Mouse (Mus musculus): ENCODE data around the gene Ric8a. TPM values are rescaled to one million over a fixed set of nuclear protein-coding genes. Genes with fewer than 3 reads are reported as not detected.

Ric8a gene
- 100 to 1,000 TPM; 101 to 128 TPM for polyA plus RNA-seq (2017; shearing (Covaris generic))

DNA sequence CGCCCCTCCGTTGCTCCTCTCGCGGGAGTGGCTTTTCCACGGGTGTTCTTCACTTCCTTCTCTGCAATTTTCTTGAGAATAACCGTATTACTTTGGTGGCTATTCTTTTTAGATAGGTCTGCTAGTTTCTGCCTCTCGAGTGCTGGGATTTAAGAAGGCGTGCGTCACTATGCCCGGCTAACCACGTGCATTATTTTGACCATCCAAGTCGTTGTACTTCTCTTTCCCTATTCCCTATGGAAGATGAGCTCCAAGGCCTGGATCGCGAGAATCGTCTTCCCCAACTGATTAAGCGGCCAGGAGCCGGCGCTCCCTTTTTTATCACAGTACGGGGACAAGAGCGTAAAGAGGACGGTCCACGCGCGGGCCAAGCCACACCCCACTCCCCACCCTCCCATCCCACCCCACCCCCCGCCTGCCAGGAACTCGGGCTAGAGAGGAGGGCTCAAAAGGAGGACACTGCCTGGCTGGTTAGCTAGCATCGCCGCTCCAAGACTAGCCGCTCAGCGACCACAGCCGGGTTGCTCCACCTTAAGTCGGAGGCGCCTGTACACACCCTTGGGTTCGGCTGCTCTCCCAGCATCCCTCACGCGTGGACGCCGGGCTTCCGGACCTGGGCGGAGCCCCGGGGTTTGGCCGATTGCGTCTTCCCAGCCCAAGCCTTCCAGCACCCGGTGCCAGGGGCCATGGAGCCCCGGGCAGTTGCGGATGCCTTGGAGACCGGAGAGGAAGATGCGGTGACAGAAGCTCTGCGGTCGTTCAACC is at the start of gene Ric8a:
Gene Ric8a, plus strand, starts transcription at position 173 of the 765 bp plus-strand sequence.

DNA sequence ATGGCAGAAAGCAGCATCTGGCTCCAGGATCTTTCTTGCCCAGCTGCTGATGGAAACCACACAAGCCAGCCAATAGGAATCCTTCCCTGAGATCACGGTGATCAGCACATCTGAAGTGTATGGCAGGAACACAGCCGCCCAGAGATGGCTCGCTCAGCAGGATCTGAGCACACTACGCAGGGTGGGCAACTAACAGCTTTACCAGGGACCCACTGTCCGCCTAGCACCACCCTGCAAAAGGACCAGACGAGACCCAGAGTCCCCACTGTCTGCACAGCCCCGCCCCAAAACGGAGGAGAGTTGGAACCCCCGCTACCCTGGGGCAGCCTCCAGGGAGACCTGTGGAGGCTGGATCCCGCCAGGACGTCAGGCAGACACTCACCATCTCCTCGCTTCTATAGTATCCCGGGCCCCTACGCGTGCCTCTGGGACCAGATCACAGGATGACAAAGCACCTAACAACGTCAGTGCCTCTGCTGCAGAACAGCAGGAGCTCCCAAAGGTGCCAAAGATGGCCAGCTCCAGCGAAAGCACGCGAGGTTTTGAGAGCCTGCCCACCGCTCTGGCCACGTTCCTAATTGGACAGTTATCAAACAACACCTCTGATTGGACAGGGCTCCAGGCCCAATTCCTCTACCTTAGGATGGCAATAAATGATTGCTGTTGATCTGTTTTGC is 35.0 kb upstream of the Ric8a start, which contains the start of gene Zfp941:
Gene Zfp941, minus strand, starts transcription at position 526 of the 677 bp plus-strand sequence.

DNA sequence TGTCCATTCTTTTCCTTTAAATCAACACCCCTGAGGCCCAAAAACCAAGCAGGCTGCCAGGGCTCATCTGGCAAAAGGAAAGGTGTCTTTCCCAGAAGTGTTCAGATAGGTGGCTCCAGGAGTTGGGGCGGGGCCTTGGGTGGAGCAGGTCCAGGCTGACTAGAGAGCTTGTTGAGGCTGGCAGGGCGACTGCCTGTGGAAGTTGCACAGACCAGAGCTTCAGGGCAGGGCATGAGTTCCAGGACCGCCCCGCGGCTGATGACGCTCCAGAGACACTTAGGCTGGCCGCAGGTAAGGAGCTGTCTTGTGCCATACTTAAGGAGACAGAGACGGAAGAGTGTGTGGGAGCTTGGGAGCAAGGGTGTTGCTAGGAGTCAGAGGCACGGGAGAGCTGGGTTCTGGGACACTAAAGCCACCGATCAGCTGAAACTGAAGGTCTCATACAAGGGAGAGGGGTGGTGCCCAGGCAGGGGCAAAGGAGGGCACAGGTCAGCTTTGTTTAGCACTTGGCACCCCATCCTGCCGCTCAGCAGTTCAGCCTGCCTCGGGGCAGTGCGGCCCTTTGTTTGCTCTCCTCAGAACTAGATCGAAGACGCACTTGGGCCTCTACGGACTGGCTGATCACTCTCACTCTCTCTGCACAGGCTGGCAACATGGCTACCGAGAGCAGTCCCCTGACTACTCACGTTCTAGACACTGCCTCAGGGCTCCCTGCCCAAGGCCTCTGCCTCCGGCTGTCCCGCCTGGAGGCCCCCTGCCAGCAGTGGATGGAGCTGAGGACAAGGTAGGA is 21.6 kb upstream of the Ric8a start, which contains the start of gene Urah:
Gene Urah, plus strand, starts transcription at position 51 of the 790 bp plus-strand sequence.

DNA sequence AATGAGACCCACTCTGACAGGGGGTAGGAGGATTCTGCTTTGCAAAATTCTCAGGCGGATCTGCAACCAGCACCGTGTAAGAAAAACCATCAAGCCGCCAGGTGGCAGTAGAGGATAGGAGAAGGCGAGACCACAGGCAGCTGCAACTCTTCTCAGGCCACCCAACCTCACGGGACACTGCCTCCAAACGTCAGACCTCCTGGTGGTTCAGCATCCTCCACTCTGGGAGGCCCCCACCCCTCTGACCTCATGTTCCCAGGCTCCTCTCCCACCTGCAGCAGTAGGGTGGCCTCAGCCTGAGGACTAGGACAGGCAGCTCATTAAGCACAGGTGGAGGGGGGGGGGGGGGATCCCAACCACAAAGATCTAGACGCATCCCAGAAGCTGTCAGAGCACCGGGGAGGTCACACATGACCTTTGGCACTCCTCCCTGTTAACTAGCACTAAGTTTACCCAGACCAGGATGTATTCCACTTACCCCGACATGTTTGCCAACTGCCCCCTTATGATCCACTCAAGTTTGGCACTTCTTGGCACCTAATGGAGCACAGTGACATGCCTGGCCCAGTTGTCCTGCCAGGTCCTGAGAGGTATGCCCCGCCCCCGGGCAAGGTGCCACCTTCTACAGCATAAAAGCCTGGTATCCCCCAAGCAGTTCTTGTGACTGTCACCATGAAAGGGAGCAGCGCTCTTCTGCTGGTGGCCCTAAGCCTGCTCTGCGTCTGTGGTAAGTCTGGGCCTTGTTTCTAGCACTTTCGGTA is 11.7 kb upstream of the Ric8a start, which contains the start of gene Scgb1c1:
Gene Scgb1c1, plus strand, starts transcription at position 643 of the 761 bp plus-strand sequence.

DNA sequence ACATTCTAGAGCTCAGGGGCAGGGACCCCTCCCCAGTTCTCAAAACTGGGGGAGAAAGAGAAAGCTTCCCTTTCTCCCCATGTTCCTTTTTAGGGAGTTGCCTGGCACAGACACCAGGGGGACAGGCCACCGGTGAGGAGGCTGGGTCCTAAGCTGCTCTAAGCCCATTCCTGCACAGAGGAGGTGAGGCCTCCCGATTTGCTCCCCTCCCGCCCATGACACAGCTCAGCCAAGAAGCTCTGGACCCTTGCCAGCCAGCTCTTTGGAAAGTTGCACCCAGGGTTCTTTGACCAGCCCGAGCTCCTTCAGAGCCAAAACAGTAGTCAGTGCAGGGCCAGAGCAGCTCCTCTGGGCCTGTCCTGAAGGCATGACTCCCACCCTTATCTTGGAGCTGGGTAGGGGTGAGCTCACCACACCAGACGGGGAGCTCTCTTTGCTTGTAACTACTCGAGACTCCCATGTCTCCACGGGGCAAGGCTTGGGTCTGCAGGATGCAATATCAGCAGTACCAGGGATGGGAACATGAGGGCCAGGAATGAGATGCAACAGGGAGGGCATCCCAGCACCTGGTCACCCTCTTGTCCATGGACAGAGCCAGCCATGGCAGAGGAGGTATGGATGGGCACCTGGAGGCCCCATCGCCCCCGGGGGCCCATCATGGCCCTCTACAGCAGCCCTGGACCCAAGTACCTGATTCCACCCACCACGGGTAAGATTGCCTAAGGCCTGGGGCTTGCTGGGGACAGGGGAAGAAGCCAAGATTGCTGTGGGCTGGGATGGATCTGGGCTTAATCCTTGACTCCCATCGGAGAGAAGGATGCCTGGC is 8.8 kb upstream of the Ric8a start, which contains the start of gene Odf3:
Gene Odf3, plus strand, starts transcription at position 51 of the 826 bp plus-strand sequence.

DNA sequence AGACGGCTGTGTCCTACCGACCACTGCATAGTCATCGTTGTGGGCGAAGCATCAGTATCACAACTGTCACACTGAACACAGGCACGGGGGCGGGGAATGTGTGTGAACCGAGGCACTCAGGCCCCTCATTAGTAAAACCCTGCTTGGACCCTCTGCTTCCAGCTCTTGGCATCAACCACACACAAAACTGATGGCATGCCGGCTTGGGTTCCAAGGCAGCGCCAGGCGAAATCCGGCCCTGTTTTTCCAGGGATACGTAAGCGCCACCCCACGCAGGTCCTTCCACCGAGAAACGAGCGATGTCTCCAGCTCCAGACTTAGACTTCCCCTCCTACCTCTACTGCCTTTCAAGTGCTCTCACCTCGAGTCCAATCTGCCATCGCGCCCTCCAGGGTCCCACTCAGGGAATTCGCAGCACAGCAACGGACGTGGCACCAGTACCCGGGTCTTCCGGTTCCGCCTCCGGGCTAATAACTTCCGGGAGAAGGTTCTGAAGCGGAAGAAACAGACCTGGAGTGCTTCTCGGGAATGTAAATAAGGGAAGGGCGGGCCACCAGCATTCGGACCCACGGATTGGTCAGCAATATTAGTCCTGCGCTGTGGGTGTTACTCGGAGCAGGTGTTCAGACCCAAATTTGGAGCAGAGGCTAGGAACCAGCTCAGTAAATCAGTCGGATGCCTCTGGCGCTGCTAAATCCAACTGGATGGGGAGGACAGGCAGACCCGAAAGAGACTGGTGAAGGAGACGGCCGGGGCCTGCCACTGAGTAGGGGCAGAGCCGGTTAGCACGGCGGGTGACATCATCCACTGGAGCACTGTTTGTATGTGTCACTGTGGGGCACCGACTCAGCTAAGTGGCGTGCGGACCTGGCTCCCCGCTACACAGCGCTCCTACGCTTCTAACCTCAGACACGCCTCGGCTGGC is 635 bp upstream of the Ric8a start, which contains the start of gene Gm45785:
Gene Gm45785, minus strand, starts transcription at position 472 of the 925 bp plus-strand sequence.

DNA sequence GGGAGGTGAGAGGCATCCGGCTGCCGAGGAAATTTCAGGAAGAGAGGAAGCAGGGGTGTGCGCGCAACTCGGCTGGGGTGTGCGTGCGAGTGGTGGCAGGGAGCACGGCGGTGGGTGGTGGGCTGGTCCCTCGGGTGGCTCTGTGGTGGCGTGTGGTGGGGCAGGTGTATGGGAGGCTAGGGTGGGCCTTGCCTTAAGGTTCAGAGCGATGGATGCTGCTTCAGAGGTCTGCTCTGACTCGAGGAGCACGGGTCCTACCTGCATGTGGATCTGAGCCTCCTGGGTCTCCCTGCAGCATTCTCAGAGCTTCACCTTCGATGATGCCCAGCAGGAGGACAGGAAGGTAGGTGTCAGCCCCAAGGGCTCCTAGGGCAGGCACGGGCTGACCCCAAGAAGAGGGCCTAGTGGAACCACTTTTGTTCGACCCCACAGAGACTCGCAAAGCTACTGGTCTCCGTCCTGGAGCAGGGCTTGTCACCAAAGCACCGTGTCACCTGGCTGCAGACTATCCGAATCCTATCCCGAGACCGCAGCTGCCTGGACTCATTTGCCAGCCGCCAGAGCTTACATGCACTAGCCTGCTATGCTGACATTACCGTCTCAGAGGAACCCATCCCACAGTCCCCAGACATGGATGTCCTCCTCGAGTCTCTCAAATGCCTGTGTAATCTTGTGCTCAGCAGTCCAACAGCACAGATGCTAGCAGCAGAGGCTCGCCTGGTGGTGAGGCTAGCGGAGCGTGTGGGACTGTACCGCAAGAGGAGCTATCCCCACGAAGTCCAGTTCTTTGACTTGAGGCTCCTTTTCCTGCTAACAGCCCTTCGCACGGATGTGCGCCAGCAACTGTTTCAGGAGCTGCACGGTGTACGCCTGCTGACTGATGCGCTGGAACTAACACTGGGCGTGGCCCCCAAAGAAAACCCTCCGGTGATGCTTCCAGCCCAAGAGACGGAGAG is 1.1 kb downstream of the Ric8a start, which contains the start of gene Bet1l:
Gene Bet1l, minus strand, starts transcription at position 28 of the 956 bp plus-strand sequence.

DNA sequence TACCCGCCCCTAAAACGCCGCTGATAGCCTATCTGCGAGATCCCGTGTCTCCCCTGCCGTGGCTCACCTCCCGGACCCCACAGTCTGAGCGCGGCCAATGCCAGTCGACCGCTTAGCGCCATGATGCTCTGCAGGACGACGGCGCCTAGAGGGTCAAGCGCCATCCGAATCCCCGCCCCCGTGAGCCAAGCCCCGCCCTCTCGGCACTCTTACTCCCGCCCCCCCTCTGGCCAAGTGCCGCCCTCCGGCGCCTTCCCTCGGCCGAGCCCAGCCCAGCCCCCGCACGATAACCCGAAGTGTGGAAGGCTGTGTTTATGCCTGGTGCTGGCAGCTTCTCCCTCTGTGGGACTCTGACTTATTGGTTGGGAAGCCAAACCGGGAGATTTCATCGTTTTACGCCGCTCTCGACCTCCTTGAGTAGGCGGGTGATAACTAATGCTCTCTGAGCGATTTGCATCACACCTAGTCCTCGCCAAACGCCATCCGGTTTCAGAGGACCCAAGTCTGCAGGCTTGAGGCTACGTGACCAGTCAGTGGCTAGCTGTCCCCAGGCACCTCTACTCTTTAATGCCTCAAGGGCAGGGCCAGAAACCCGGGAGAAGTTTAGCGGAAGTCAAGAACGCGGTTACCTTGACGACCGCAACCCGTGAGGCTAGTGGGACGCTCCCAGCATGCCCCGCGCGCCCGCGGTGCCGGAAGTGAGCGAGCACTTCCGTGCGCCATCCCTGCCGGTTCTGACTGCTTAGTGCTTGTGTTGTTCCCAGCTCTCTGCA is 25.1 kb downstream of the Ric8a start, which contains the start of the genes Psmd13 and Sirt3:
Gene Psmd13, plus strand, starts transcription at position 273 of the 773 bp plus-strand sequence.
Gene Sirt3, minus strand, starts transcription at position 614 of the 773 bp plus-strand sequence.

DNA sequence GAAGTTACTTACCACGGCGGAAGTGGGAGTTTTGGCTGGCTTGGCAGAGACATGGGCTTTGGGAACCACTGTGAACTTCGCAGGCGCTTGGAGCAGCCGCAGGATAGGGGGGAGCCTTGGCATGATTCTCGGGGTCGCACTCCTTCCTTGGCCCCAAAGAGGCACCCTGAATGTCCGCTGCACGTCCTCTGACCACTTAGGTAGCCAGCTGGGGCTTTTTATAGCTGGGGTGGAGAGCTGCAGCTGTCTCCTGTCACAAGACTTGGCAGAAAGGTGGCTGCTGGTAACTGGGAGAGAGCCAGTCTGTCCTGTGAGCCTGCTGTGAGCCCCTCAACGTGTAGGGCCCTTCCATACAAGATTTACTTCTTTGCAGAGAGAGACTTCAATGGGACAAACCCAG is 43.5 kb downstream of the Ric8a start, which contains the start of gene Cox8b:
Gene Cox8b, minus strand, starts transcription at position 227 of the 400 bp plus-strand sequence.

Other genes with a start within 250 kb of the Ric8a start
- gene Olfr61, start 228.0 kb upstream of the Ric8a start, polyA plus RNA-seq (2017; shearing (Covaris generic)), result not detected
- not detected for gene Olfr53, start 210.5 kb upstream of the Ric8a start, polyA plus RNA-seq (2017; shearing (Covaris generic))
- gene Olfr539, start 197.0 kb upstream of the Ric8a start, polyA plus RNA-seq (2017; shearing (Covaris generic)), result under 1 TPM; 0.10 to 0.14 TPM
- under 1 TPM; 0.04 to 0.07 TPM for gene Olfr45, start 175.0 kb upstream of the Ric8a start, polyA plus RNA-seq (2017; shearing (Covaris generic))
- under 1 TPM in 1 of 2 experiments, not detected in 1; 0.34 TPM for gene Olfr541, start 159.7 kb upstream of the Ric8a start, polyA plus RNA-seq (2017; shearing (Covaris generic))
- under 1 TPM in 1 of 2 experiments, not detected in 1; 0.26 TPM for gene Cyp2e1, start 93.2 kb upstream of the Ric8a start, polyA plus RNA-seq (2017; shearing (Covaris generic))
- 1 to 10 TPM in 1 of 2 experiments, under 1 TPM in 1; 0.32 to 1.6 TPM for gene Syce1, start 69.1 kb upstream of the Ric8a start, polyA plus RNA-seq (2017; shearing (Covaris generic))
- under 1 TPM; 0.11 to 0.17 TPM for gene Zfp941, start 34.8 kb upstream of the Ric8a start, polyA plus RNA-seq (2017; shearing (Covaris generic))
- not detected for gene Urah, start 21.9 kb upstream of the Ric8a start, polyA plus RNA-seq (2017; shearing (Covaris generic))
- not detected for gene Scgb1c1, start 11.4 kb upstream of the Ric8a start, polyA plus RNA-seq (2017; shearing (Covaris generic))
- gene Odf3, start 9.2 kb upstream of the Ric8a start, polyA plus RNA-seq (2017; shearing (Covaris generic)), result not detected
- gene Gm45785, start 626 bp upstream of the Ric8a start, polyA plus RNA-seq (2017; shearing (Covaris generic)), result under 1 TPM in 1 of 2 experiments, not detected in 1; 0.43 TPM
- gene Bet1l, start 620 bp downstream of the Ric8a start, polyA plus RNA-seq (2017; shearing (Covaris generic)), result 10 to 100 TPM; 46.6 to 46.7 TPM
- gene Psmd13, start 25.0 kb downstream of the Ric8a start, polyA plus RNA-seq (2017; shearing (Covaris generic)), result 100 to 1,000 TPM; 232 to 235 TPM
- 10 to 100 TPM in 1 of 2 experiments, 1 to 10 TPM in 1; 4.9 to 10.0 TPM for gene Sirt3, start 25.4 kb downstream of the Ric8a start, polyA plus RNA-seq (2017; shearing (Covaris generic))
- not detected for gene Cox8b, start 43.5 kb downstream of the Ric8a start, polyA plus RNA-seq (2017; shearing (Covaris generic))
- gene Nlrp6, start 63.9 kb downstream of the Ric8a start, polyA plus RNA-seq (2017; shearing (Covaris generic)), result under 1 TPM in 1 of 2 experiments, not detected in 1; 0.24 TPM
- gene Pgghg, start 84.4 kb downstream of the Ric8a start, polyA plus RNA-seq (2017; shearing (Covaris generic)), result 10 to 100 TPM; 20.0 to 39.9 TPM
- under 1 TPM in 1 of 2 experiments, not detected in 1; 0.57 TPM for gene Ifitm5, start 93.3 kb downstream of the Ric8a start, polyA plus RNA-seq (2017; shearing (Covaris generic))
- gene Gm45717, start 99.0 kb downstream of the Ric8a start, polyA plus RNA-seq (2017; shearing (Covaris generic)), result not detected
- 100 to 1,000 TPM in 1 of 2 experiments, 10 to 100 TPM in 1; 67.1 to 119 TPM for gene Ifitm2, start 99.0 kb downstream of the Ric8a start, polyA plus RNA-seq (2017; shearing (Covaris generic))
- gene Ifitm1, start 110.3 kb downstream of the Ric8a start, polyA plus RNA-seq (2017; shearing (Covaris generic)), result 10 to 100 TPM in 1 of 2 experiments, 1 to 10 TPM in 1; 2.5 to 20.2 TPM
- 10 to 100 TPM; 14.6 to 31.5 TPM for gene Ifitm3, start 153.8 kb downstream of the Ric8a start, polyA plus RNA-seq (2017; shearing (Covaris generic))
- 1 to 10 TPM in 1 of 2 experiments, under 1 TPM in 1; 0.75 to 1.2 TPM for gene Ifitm6, start 161.0 kb downstream of the Ric8a start, polyA plus RNA-seq (2017; shearing (Covaris generic))
- not detected for gene Gm17387, start 172.2 kb downstream of the Ric8a start, polyA plus RNA-seq (2017; shearing (Covaris generic))
- gene B4galnt4, start 204.1 kb downstream of the Ric8a start, polyA plus RNA-seq (2017; shearing (Covaris generic)), result 10 to 100 TPM in 1 of 2 experiments, 1 to 10 TPM in 1; 9.9 to 21.4 TPM
- 100 to 1,000 TPM; 238 to 385 TPM for gene Pkp3, start 221.3 kb downstream of the Ric8a start, polyA plus RNA-seq (2017; shearing (Covaris generic))
- 100 to 1,000 TPM; 176 to 187 TPM for gene Sigirr, start 243.6 kb downstream of the Ric8a start, polyA plus RNA-seq (2017; shearing (Covaris generic))